Mouse (Mus musculus) CH12.LX (cell line): ENCODE results near the gene Wrap53. TPM values are rescaled to one million over a fixed set of nuclear protein-coding genes. Genes with fewer than 3 reads are reported as not detected.

Experiments used
- DNase-seq: peaks from one replicate; pipeline ENCODE4 v3.0.0-alpha.2; 2013; ENCODE audit errors: extremely low read depth
- H3K27ac ChIP-seq: 2 replicates; pipeline ENCODE4 v1.5.1; 2012; ENCODE audit warnings: low read depth, mild to moderate bottlenecking, control low read depth, moderate library complexity; ENCODE audit not compliant: insufficient read depth
- H3K27me3 ChIP-seq: replicated peaks from 2 replicates; pipeline ENCODE3; 2012; ENCODE audit warnings: inconsistent platforms
- H3K36me3 ChIP-seq, 2 experiments: replicated peaks in 1 of 2; 2 replicates each; pipeline versions ENCODE3 to v1.6.1; 2012; ENCODE audit warnings: inconsistent platforms in 1 of 2, low read length in 1 of 2, mild to moderate bottlenecking in 1 of 2, mixed read lengths in 1 of 2, moderate library complexity in 1 of 2; ENCODE audit not compliant: control insufficient read depth in 1 of 2, insufficient read depth in 1 of 2
- H3K4me1 ChIP-seq, 2 experiments: 2 replicates each; pipeline ENCODE4 v1.6.1; 2012; ENCODE audit warnings: inconsistent platforms in 1 of 2, moderate library complexity in 1 of 2; ENCODE audit not compliant: insufficient read depth in 2 of 2, control insufficient read depth in 1 of 2
- H3K4me2 ChIP-seq: 2 replicates; pipeline ENCODE4 v1.6.1; 2012; ENCODE audit warnings: low read depth, mild to moderate bottlenecking, control low read depth; ENCODE audit not compliant: poor library complexity, insufficient read depth, severe bottlenecking
- H3K4me3 ChIP-seq, 3 experiments: fragments of 150-350 bp in 1 of 3; sonication (generic) in 1 of 3; replicated peaks in 1 of 3; 2 replicates each; pipeline versions ENCODE3 to v1.5.1; 2011 to 2012; ENCODE audit warnings: low read depth in 2 of 3, low read length in 2 of 3, mild to moderate bottlenecking in 2 of 3, moderate library complexity in 2 of 3, control low read depth in 1 of 3, improper control_type of control experiment in 1 of 3, inconsistent platforms in 1 of 3, mixed read lengths in 1 of 3; ENCODE audit not compliant: poor library complexity in 1 of 3
- H3K79me2 ChIP-seq: replicated peaks from 2 replicates; pipeline ENCODE4 v1.6.1; 2012; ENCODE audit warnings: mild to moderate bottlenecking, moderate library complexity; ENCODE audit not compliant: control insufficient read depth, poor library complexity, insufficient read depth, severe bottlenecking; ENCODE audit errors: extremely low read depth
- H3K9ac ChIP-seq: 2 replicates; pipeline ENCODE4 v1.6.1; 2012; ENCODE audit warnings: low read depth, mild to moderate bottlenecking, control low read depth, moderate library complexity; ENCODE audit not compliant: insufficient read depth
- H3K9me3 ChIP-seq: replicated peaks from 2 replicates; pipeline ENCODE3; 2012; ENCODE audit warnings: low read length, inconsistent platforms, mixed read lengths
- CHD2 ChIP-seq: IDR thresholded peaks from 2 replicates; pipeline ENCODE4 v1.6.1; 2011; ENCODE audit warnings: low read length, improper control_type of control experiment
- CTCF ChIP-seq, 2 experiments: IDR thresholded peaks in 1 of 2; conservative IDR thresholded peaks in 1 of 2; 2 replicates each; pipeline ENCODE4 v1.5.1; 2011 to 2012; ENCODE audit warnings: low read depth in 2 of 2, low read length in 2 of 2, improper control_type of control experiment in 1 of 2, inconsistent platforms in 1 of 2, mild to moderate bottlenecking in 1 of 2, moderate library complexity in 1 of 2
- E2F4 ChIP-seq: IDR thresholded peaks from 2 replicates; pipeline ENCODE4 v1.6.1; 2011; ENCODE audit warnings: low read depth, low read length, improper control_type of control experiment; ENCODE audit not compliant: insufficient replicate concordance
- ETS1 ChIP-seq: conservative IDR thresholded peaks from 2 replicates; pipeline ENCODE4 v1.6.1; 2012; ENCODE audit warnings: low read depth, mild to moderate bottlenecking, inconsistent platforms, low read length, improper control_type of control experiment, moderate library complexity
- GABPA ChIP-seq: IDR thresholded peaks from 2 replicates; pipeline ENCODE4 v1.6.1; 2012; ENCODE audit warnings: low read depth, low read length, improper control_type of control experiment, inconsistent platforms; ENCODE audit not compliant: insufficient replicate concordance
- JUND ChIP-seq: conservative IDR thresholded peaks from 2 replicates; pipeline ENCODE4 v1.6.1; 2011; ENCODE audit warnings: low read depth, low read length, improper control_type of control experiment
- KAT2A ChIP-seq: IDR thresholded peaks from 2 replicates; pipeline ENCODE4 v1.6.1; 2012; ENCODE audit warnings: low read length, improper control_type of control experiment, inconsistent platforms; ENCODE audit not compliant: insufficient replicate concordance
- MAX ChIP-seq: IDR thresholded peaks from 2 replicates; pipeline ENCODE4 v1.6.1; 2011; ENCODE audit warnings: low read length, improper control_type of control experiment
- MEF2A ChIP-seq: IDR thresholded peaks from 2 replicates; pipeline ENCODE4 v1.6.1; 2014; ENCODE audit warnings: low read depth, mild to moderate bottlenecking, inconsistent platforms, low read length, improper control_type of control experiment, borderline replicate concordance
- MYC ChIP-seq: IDR thresholded peaks from 2 replicates; pipeline ENCODE4 v1.6.1; 2011; ENCODE audit warnings: low read depth, mild to moderate bottlenecking, improper control_type of control experiment, low read length
- PAX5 ChIP-seq: IDR thresholded peaks from 2 replicates; pipeline ENCODE4 v1.6.1; 2012; ENCODE audit warnings: low read length, inconsistent platforms, mixed read lengths
- POLR2AphosphoS2 ChIP-seq: IDR thresholded peaks from 2 replicates; pipeline ENCODE4 v1.6.1; 2011; ENCODE audit warnings: low read depth, low read length, improper control_type of control experiment
- RAD21 ChIP-seq: IDR thresholded peaks from 2 replicates; pipeline ENCODE4 v1.6.1; 2011; ENCODE audit warnings: low read depth, mild to moderate bottlenecking, low read length, improper control_type of control experiment, moderate library complexity
- SMC3 ChIP-seq: IDR thresholded peaks from 2 replicates; pipeline ENCODE4 v1.6.1; 2011; ENCODE audit warnings: low read depth, low read length, improper control_type of control experiment
- ZKSCAN1 ChIP-seq: IDR thresholded peaks from 2 replicates; pipeline ENCODE4 v1.6.1; 2012; ENCODE audit warnings: low read depth, inconsistent platforms, low read length, improper control_type of control experiment, borderline replicate concordance
- ZMIZ1 ChIP-seq: IDR thresholded peaks from 2 replicates; pipeline ENCODE4 v1.6.1; 2012; ENCODE audit warnings: low read depth, mild to moderate bottlenecking, inconsistent platforms, low read length, improper control_type of control experiment
- dilution Hi-C: fragments of 300-500 bp; cut with MboI; formaldehyde crosslinking; loops from 2 replicates; pipeline ENCODE4 v1.14.3; 2020; ENCODE audit warnings: low sequenced_read_pairs; ENCODE audit not compliant: extremely low pct_unique_long_range_greater_than_20kb, extremely low pct_ligation_motif_present
- in situ Hi-C: fragments of 300-500 bp; cut with MboI; formaldehyde crosslinking; loops from 3 replicates; pipeline ENCODE4 v1.14.3; 2019; ENCODE audit warnings: low sequenced_read_pairs, low pct_ligation_motif_present, low pct_unique_long_range_greater_than_20kb, mixed read lengths
- polyA plus RNA-seq: library from polyadenylated mRNA; unstranded; fragments of >175 nt; gene quantifications from 2 replicates; pipeline ENCODE4 v1.2.1, GENCODE M21; 2012; ENCODE audit warnings: low read depth; ENCODE audit not compliant: insufficient read length
- total RNA-seq, 2 experiments: library from RNA; depleted of rRNA; stranded (reverse); fragments of 300-350 nt in 1 of 2; fragments of >200 nt in 1 of 2; gene quantifications; 2 replicates each; pipeline ENCODE4 v1.2.3; 2012 to 2014

Wrap53 gene
- total and polyA plus RNA-seq, 3 experiments = 25.4 to 36.0 (median 34.2) TPM

- no peak overlapping the region for H3K4me3 ChIP-seq
- in situ Hi-C loops = no loop called here
- dilution Hi-C loops = no loop called here
- H3K27ac ChIP-seq = no peak overlapping the region
- H3K27me3 ChIP-seq = no peaks in the 10 kb centered on the region
- H3K79me2 ChIP-seq = 0 out of 2 replicates have a peak, but pooled peaks cover 8% of the 10 kb centered on the region
- no peaks in the 10 kb centered on the region for H3K9me3 ChIP-seq
- H3K9ac ChIP-seq = no peak overlapping the region
- no peaks in the 10 kb centered on the region for H3K4me1 ChIP-seq
- H3K4me2 ChIP-seq = no peak overlapping the region
- DNase-seq = no peak
- H3K36me3 ChIP-seq = peaks cover 73 to 94% of the 10 kb centered on the region in 2 experiments
- TF ChIP-seq MAX (no peak), POLR2AphosphoS2 (no peak), MEF2A (no peak), ZMIZ1 (no peak), KAT2A (no peak), CHD2 (no peak)
Observed at GRCm38 (mm10) chr11:69565131-69565530, 14.9 kb downstream of the Wrap53 start.

GRCm38 (mm10) chr11:69564391-69564790, 15.7 kb downstream of the Wrap53 start:
- H3K9ac ChIP-seq = no peak overlapping the region
- H3K27me3 ChIP-seq = no peaks in the 10 kb centered on the region
- DNase-seq = no peak
- no peaks in the 10 kb centered on the region for H3K4me1 ChIP-seq
- in situ Hi-C loops = no loop called here
- dilution Hi-C loops = no loop called here
- TF ChIP-seq CTCF (conservative IDR thresholded peaks at IDR 0.05 in 1 of 2, IDR thresholded peaks at IDR 0.05 in 1 of 2; ENCODE audit: low read depth in 2 of 2, low read length in 2 of 2) = no peak
- TF ChIP-seq MYC = no peak
- TF ChIP-seq POLR2AphosphoS2 = no peak
- no peak for TF ChIP-seq MEF2A
- TF ChIP-seq E2F4 = no peak
- no peak for TF ChIP-seq RAD21
- no peak for TF ChIP-seq SMC3
- no peak for TF ChIP-seq ZMIZ1
- no peak for TF ChIP-seq CHD2
- no peak for TF ChIP-seq GABPA
- H3K4me3 ChIP-seq = no peak overlapping the region
- H3K4me2 ChIP-seq = no peak overlapping the region
- no peak overlapping the region for H3K27ac ChIP-seq
- peaks cover 71 to 94% of the 10 kb centered on the region in 2 experiments for H3K36me3 ChIP-seq
- 0 out of 2 replicates have a peak, but pooled peaks cover 8% of the 10 kb centered on the region for H3K79me2 ChIP-seq
- no peaks in the 10 kb centered on the region for H3K9me3 ChIP-seq

GRCm38 (mm10) chr11:69563373-69563772, 16.7 kb downstream of the Wrap53 start:
- Histone ChIP-seq H3K4me3 (no peak overlapping the region), H3K27ac (no peak overlapping the region), H3K4me2 (no peak overlapping the region), H3K27me3 (no peaks in the 10 kb centered on the region), H3K79me2 (0 out of 2 replicates have a peak, but pooled peaks cover 3% of the 10 kb centered on the region), H3K9me3 (no peaks in the 10 kb centered on the region), H3K4me1 (no peaks in the 10 kb centered on the region), H3K36me3 (peaks cover 70 to 92% of the 10 kb centered on the region in 2 experiments), H3K9ac (no peak overlapping the region)
- TF ChIP-seq ETS1 = no peak
- no peak for TF ChIP-seq JUND
- TF ChIP-seq ZKSCAN1 = no peak
- TF ChIP-seq RAD21 = no peak
- no peak for TF ChIP-seq PAX5
- dilution Hi-C loops (no loop called here), in situ Hi-C loops (no loop called here)
- no peak for DNase-seq
